Mouse (Mus musculus) cerebellum, adult (tissue): Measurements from ENCODE around the gene Tpmt.

ENCODE experiments used
- ATAC-seq: cut with Nextera tagmentation; 2 replicates; pipeline ENCODE4 v1.9.2; 2017; ENCODE audit warnings: mild to moderate bottlenecking, moderate library complexity, mixed read lengths; ENCODE audit not compliant: insufficient number of reproducible peaks, low FRiP score, low TSS enrichment

Gene Tpmt

DNA sequence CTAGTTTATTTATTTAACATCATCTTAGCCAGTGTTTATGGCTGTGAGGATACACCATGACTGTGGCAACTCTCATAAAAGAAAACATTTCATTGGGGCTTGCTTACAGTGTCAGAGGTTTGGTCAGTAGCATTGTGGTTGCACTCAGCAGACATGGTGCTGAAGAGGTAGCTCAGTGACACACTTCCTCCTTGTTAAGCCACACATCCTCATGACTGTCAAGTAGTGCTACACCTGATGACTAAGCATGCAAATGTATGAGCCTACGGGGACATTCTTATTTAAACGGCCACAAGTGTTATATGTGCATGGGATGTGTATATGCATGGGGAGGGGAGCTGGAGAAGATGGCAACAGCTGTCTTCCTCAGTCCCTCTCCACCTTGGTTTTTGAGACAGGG lies 60.7 kb downstream of the Tpmt start:
- ATAC-seq = no peak

DNA sequence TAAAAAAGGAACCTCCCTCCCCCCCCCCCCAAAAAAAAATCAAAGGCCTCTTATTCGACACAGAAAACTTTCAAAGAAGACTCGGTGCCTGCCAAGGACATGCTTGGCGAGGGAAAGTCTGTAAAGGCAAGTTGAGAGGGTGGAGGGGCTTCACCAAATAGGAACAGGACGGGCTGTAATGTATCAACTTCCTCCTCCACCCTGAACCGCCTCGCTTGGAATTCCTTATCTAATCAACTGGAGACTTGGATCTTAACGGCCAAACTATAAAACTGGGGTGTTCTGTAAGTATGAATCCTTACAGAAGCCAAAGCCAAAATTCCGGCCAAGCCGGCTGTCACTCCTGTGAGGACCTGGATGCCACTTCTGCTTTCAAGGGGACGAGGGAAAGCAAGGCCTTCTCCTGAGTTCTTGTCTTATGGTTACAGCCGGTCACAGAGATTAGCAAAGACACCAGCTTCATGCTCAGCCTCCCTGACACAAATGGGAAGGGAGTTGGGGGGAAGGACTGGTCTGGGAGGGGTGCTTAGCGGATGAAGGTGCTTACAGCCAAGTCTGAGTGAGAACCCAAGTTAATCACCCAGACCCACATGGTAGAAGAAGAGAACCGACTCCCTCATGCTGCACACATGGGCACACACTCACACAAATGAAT lies 64.6 kb downstream of the Tpmt start:
- no peak for ATAC-seq

DNA sequence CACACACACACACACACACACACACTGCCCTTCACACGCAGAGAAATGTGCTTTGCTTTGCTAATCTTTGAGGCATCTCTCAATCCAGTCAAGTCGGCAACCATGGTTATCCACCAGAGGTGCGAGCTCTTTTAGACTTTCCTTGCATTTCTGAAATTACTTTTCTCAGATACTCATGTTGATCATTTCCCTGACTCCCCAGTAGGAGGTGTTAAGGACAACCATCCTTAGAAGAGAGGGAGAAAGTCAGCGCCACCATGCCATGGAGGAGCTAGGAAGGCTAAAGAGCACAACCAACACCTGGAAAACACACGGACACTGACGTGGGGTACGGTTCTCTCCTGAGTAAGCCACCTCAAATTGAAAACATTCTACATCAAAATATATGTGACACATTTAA lies 68.0 kb downstream of the Tpmt start:
- no peak for ATAC-seq

DNA sequence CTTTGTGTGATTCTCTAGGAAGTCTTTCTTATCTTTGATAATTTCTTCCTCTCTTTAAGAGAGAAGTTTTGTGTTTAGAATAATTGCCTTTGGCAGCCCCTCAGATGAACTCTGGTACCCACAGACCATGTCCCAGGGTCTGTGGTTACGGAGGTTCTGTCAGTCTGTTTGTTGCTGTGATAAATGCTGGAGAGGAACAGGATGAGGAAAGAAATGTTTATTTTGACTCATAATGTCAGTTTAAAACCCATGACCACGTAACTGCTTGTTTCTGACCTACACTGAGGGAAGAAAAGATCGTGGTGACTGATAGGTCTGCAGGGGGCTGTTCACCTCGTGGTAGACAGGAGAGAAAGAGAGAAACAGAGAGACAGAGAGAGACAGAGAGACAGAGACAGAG lies 68.6 kb downstream of the Tpmt start:
- ATAC-seq = no peak

DNA sequence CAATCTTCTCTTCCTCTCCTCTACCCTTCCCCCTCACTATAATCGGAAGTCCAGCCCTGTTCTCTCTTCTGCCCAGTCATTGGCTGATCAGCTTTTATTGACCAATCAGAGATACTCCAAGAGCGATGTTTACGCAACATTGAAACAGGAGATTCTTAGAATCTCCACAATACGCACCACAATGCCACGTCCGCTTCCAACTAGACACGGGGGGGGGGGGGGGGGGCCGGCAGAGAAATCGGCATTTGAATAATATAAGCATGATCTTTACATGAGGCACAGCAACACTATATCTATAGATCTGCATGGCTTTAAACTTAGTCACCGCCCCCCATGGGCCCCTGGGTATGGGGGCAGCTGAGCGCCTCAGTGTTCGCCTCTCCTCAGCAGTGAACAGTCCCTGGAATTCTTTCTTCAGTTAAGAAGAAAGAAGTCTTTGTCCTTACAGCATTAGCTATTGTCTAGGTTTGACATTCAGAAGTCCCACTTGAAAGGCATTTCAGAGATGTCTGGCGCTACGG lies 69.4 kb downstream of the Tpmt start:
- ATAC-seq = no peak
